Mouse (Mus musculus): Measurements from ENCODE around the gene Muc1. TPM values are rescaled to one million over a fixed set of nuclear protein-coding genes. Genes with fewer than 3 reads are reported as not detected.

Gene Muc1
- polyA plus RNA-seq, 1 experiment: 1.5 TPM

DNA sequence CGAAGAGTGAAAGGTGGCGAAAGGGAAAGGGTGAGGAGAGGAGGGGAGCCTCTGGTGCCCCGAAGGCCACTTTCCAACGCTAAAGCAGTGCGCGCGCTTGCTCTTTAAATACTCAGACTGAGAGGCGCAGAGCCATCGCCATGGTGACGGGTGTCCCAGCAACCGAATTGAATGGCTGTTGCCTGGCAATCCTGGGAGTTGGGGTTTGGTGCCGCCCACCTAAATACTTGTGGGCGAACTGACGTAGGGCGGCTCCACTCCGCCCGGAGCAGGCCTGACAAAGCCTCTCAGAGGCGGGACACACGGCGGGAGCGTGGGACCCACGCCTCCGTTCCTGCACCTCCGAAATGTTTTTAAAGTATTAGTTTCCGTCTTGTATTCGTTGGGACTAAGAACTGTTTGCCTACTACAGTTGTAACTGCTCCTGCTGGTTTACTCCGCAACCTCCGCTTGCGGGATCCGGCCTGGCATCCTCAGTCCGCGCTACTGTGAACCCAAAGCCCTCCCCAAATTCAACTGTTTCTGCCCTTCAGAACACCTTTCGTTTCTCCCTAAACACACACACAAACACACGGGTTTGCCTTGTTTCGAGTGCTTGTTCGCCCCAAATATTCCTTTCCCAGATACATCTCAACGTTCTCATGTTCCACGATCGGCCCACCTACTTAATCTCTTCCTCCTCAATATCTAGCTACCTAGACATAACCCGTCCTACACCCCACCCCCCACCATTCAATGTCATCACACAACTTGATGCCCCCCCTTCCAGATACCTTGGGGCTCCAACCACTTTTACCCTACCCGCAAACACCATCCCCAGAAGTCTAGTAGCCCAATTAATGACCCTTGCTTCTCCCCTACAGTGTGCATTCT, 1.3 kb upstream of the Muc1 start:
- no peaks in the 10 kb centered on the region for H3K27me3 ChIP-seq (ENCODE audit: control insufficient read depth, insufficient read depth, low read length, poor library complexity, severe bottlenecking)
- H3K9ac ChIP-seq (ENCODE audit: low read depth, poor library complexity, severe bottlenecking): peak overlapping the region; percentile 51
- peak overlapping the region; percentile 60 for H3K27ac ChIP-seq (ENCODE audit: insufficient read depth, low read length)
- peak overlapping the region; percentile 65 for H3K4me3 ChIP-seq (ENCODE audit: low read depth, low read length)
- no peak for TF ChIP-seq EP300 (IDR thresholded peaks at IDR 0.05; ENCODE audit: insufficient read depth, low read depth, low read length)
- TF ChIP-seq POLR2A (IDR thresholded peaks at IDR 0.05; ENCODE audit: insufficient read depth, low read length): no peak
- TF ChIP-seq CTCF (IDR thresholded peaks at IDR 0.05; ENCODE audit: low read depth, low read length): no peak
- H3K36me3 ChIP-seq (ENCODE audit: control insufficient read depth, insufficient read depth, low read length, poor library complexity, severe bottlenecking): no peaks in the 10 kb centered on the region
- no peaks in the 10 kb centered on the region for H3K9me3 ChIP-seq (replicated peaks; ENCODE audit: control insufficient read depth, insufficient read depth, low read length, poor library complexity, severe bottlenecking)
- H3K4me1 ChIP-seq (ENCODE audit: control insufficient read depth, insufficient read depth, low read length): peaks cover 10% of the 10 kb centered on the region

- peak overlapping the region; percentile 60 for H3K27ac ChIP-seq (ENCODE audit: insufficient read depth, low read length)
- TF ChIP-seq EP300 (IDR thresholded peaks at IDR 0.05; ENCODE audit: insufficient read depth, low read depth, low read length) (no peak), CTCF (IDR thresholded peaks at IDR 0.05; ENCODE audit: low read depth, low read length) (peak; percentile 94)
- H3K4me3 ChIP-seq (ENCODE audit: low read depth, low read length): peak overlapping the region; percentile 56
- no peaks in the 10 kb centered on the region for H3K9me3 ChIP-seq (replicated peaks; ENCODE audit: control insufficient read depth, insufficient read depth, low read length, poor library complexity, severe bottlenecking)
- 0 out of 2 replicates have a peak overlapping the region, but pooled peaks have one; percentile 19 for H3K9ac ChIP-seq (ENCODE audit: low read depth, poor library complexity, severe bottlenecking)
- peaks cover 10% of the 10 kb centered on the region for H3K4me1 ChIP-seq (ENCODE audit: control insufficient read depth, insufficient read depth, low read length)
- H3K36me3 ChIP-seq (ENCODE audit: control insufficient read depth, insufficient read depth, low read length, poor library complexity, severe bottlenecking): no peaks in the 10 kb centered on the region
- H3K27me3 ChIP-seq (ENCODE audit: control insufficient read depth, insufficient read depth, low read length, poor library complexity, severe bottlenecking): no peaks in the 10 kb centered on the region
These were observed 692 bp upstream of the Muc1 start for GRCm38 (mm10) chr3:89228180-89228549.

DNA sequence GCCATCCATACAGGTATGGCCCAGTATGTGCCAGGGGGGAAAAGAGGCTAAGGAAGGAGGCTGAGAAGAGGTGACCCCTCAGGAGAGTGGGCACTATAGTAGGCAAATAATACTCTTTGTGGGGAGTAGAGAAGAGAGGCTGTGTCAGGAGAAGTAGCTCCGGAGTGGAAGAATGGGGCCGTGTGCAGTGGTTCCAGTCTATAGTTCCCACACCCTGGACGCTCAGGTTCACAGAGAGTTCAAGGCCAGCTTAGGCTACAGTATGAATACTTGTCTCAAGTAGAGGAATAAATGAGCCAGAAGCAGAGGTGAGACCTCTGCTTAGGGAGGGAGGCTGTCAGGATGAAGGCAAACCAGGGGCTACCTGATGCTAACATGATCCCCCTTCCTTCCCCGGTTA, 419 bp downstream of the Muc1 start:
- Histone ChIP-seq H3K9ac (ENCODE audit: low read depth, poor library complexity, severe bottlenecking) (peak overlapping the region; percentile 19; the same call in 1 of the 2 replicates), H3K4me3 (ENCODE audit: low read depth, low read length) (peak overlapping the region; percentile 15), H3K36me3 (ENCODE audit: control insufficient read depth, insufficient read depth, low read length, poor library complexity, severe bottlenecking) (no peaks in the 10 kb centered on the region), H3K27ac (ENCODE audit: insufficient read depth, low read length) (peak overlapping the region; percentile 28; the same call in 1 of the 2 replicates), H3K27me3 (ENCODE audit: control insufficient read depth, insufficient read depth, low read length, poor library complexity, severe bottlenecking) (no peaks in the 10 kb centered on the region), H3K9me3 (replicated peaks; ENCODE audit: control insufficient read depth, insufficient read depth, low read length, poor library complexity, severe bottlenecking) (no peaks in the 10 kb centered on the region), H3K4me1 (ENCODE audit: control insufficient read depth, insufficient read depth, low read length) (peaks cover 10% of the 10 kb centered on the region)
- TF ChIP-seq CTCF (IDR thresholded peaks at IDR 0.05; ENCODE audit: low read depth, low read length) (no peak), EP300 (IDR thresholded peaks at IDR 0.05; ENCODE audit: insufficient read depth, low read depth, low read length) (no peak), POLR2A (IDR thresholded peaks at IDR 0.05; ENCODE audit: insufficient read depth, low read length) (no peak)

DNA sequence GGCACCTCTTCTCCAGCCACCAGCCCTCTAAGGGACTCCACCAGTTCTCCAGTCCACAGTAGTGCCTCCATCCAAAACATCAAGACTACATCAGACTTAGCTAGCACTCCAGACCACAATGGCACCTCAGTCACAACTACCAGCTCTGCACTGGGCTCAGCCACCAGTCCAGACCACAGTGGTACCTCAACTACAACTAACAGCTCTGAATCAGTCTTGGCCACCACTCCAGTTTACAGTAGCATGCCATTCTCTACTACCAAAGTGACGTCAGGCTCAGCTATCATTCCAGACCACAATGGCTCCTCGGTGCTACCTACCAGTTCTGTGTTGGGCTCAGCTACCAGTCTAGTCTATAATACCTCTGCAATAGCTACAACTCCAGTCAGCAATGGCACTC, 1.7 kb downstream of the Muc1 start:
- Histone ChIP-seq H3K27ac (ENCODE audit: insufficient read depth, low read length) (no peak overlapping the region), H3K4me1 (ENCODE audit: control insufficient read depth, insufficient read depth, low read length) (peaks cover under 1% of the 10 kb centered on the region)
- TF ChIP-seq POLR2A (IDR thresholded peaks at IDR 0.05; ENCODE audit: insufficient read depth, low read length): no peak
- no peak for TF ChIP-seq CTCF (IDR thresholded peaks at IDR 0.05; ENCODE audit: low read depth, low read length)
- TF ChIP-seq EP300 (IDR thresholded peaks at IDR 0.05; ENCODE audit: insufficient read depth, low read depth, low read length): no peak

DNA sequence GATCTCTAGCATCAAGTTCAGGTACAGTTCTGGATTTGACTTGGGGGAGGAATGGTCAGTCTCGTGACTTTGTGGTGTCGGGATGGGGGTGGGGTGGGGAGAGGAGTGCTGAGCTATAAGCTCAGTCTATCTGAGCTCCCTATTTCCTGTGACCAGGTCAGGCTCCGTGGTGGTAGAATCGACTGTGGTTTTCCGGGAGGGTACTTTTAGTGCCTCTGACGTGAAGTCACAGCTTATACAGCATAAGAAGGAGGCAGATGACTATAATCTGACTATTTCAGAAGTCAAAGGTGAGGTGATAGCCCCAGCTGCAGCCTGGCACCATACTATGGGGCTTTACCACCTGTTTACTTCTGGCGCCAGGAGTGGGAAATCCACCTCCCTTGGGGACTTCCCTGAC, 2.5 kb downstream of the Muc1 start:
- TF ChIP-seq CTCF (IDR thresholded peaks at IDR 0.05; ENCODE audit: low read depth, low read length) (no peak), POLR2A (IDR thresholded peaks at IDR 0.05; ENCODE audit: insufficient read depth, low read length) (no peak), EP300 (IDR thresholded peaks at IDR 0.05; ENCODE audit: insufficient read depth, low read depth, low read length) (no peak)
- Histone ChIP-seq H3K9me3 (replicated peaks; ENCODE audit: control insufficient read depth, insufficient read depth, low read length, poor library complexity, severe bottlenecking) (no peaks in the 10 kb centered on the region), H3K4me1 (ENCODE audit: control insufficient read depth, insufficient read depth, low read length) (no peaks in the 10 kb centered on the region), H3K27ac (ENCODE audit: insufficient read depth, low read length) (no peak overlapping the region), H3K36me3 (ENCODE audit: control insufficient read depth, insufficient read depth, low read length, poor library complexity, severe bottlenecking) (no peaks in the 10 kb centered on the region), H3K4me3 (ENCODE audit: low read depth, low read length) (no peak overlapping the region), H3K27me3 (ENCODE audit: control insufficient read depth, insufficient read depth, low read length, poor library complexity, severe bottlenecking) (no peaks in the 10 kb centered on the region), H3K9ac (ENCODE audit: low read depth, poor library complexity, severe bottlenecking) (no peak overlapping the region)

More for the DNA sequence above, 1.7 kb downstream of the Muc1 start:
- no peaks in the 10 kb centered on the region for H3K36me3 ChIP-seq (ENCODE audit: control insufficient read depth, insufficient read depth, low read length, poor library complexity, severe bottlenecking)
- no peaks in the 10 kb centered on the region for H3K27me3 ChIP-seq (ENCODE audit: control insufficient read depth, insufficient read depth, low read length, poor library complexity, severe bottlenecking)
- no peak overlapping the region for H3K9ac ChIP-seq (ENCODE audit: low read depth, poor library complexity, severe bottlenecking)
- no peak overlapping the region for H3K4me3 ChIP-seq (ENCODE audit: low read depth, low read length)
- no peaks in the 10 kb centered on the region for H3K9me3 ChIP-seq (replicated peaks; ENCODE audit: control insufficient read depth, insufficient read depth, low read length, poor library complexity, severe bottlenecking)

GRCm38 (mm10) chr3:89231772-89232275, 3.0 kb downstream of the Muc1 start:
- Histone ChIP-seq H3K36me3 (ENCODE audit: control insufficient read depth, insufficient read depth, low read length, poor library complexity, severe bottlenecking) (no peaks in the 10 kb centered on the region), H3K9me3 (replicated peaks; ENCODE audit: control insufficient read depth, insufficient read depth, low read length, poor library complexity, severe bottlenecking) (no peaks in the 10 kb centered on the region), H3K27ac (ENCODE audit: insufficient read depth, low read length) (no peak overlapping the region), H3K4me1 (ENCODE audit: control insufficient read depth, insufficient read depth, low read length) (no peaks in the 10 kb centered on the region), H3K27me3 (ENCODE audit: control insufficient read depth, insufficient read depth, low read length, poor library complexity, severe bottlenecking) (no peaks in the 10 kb centered on the region), H3K4me3 (ENCODE audit: low read depth, low read length) (no peak overlapping the region), H3K9ac (ENCODE audit: low read depth, poor library complexity, severe bottlenecking) (no peak overlapping the region)
- TF ChIP-seq CTCF (IDR thresholded peaks at IDR 0.05; ENCODE audit: low read depth, low read length): no peak
- TF ChIP-seq POLR2A (IDR thresholded peaks at IDR 0.05; ENCODE audit: insufficient read depth, low read length): no peak
- no peak for TF ChIP-seq EP300 (IDR thresholded peaks at IDR 0.05; ENCODE audit: insufficient read depth, low read depth, low read length)

All from ES-Bruce4 (cell line).